Mouse (Mus musculus): ENCODE results near the gene Rbfox3.

Gene Rbfox3

GRCm38 (mm10) chr11:118481231-118481630 lies 430.2 kb downstream of the Rbfox3 start:
- DNase-seq (ENCODE audit: low spot score in 2 of 2), result no peak

- no peak for DNase-seq (ENCODE audit: low spot score in 2 of 2)
These were observed 431.6 kb downstream of the Rbfox3 start for GRCm38 (mm10) chr11:118479776-118480175.

GRCm38 (mm10) chr11:118476396-118477373 lies 434.7 kb downstream of the Rbfox3 start, which contains the start of gene Engase:
Gene Engase, plus strand, starts transcription at chr11:118476829.
- DNase-seq (ENCODE audit: low spot score in 2 of 2), result peak; percentile 93 to 98

GRCm38 (mm10) chr11:118475496-118476083 lies 435.8 kb downstream of the Rbfox3 start:
- DNase-seq (ENCODE audit: low spot score in 2 of 2), result no peak

- DNase-seq (ENCODE audit: low spot score in 2 of 2), result no peak
These were observed 437.4 kb downstream of the Rbfox3 start for GRCm38 (mm10) chr11:118473842-118474500.

GRCm38 (mm10) chr11:118473161-118473560 lies 438.2 kb downstream of the Rbfox3 start:
- no peak for DNase-seq (ENCODE audit: low spot score in 2 of 2)

GRCm38 (mm10) chr11:118471676-118472075 lies 439.7 kb downstream of the Rbfox3 start:
- no peak for DNase-seq (ENCODE audit: low spot score in 2 of 2)

GRCm38 (mm10) chr11:118470234-118470966 lies 441.0 kb downstream of the Rbfox3 start:
- no peak for DNase-seq (ENCODE audit: low spot score in 2 of 2)

GRCm38 (mm10) chr11:118469509-118470160 lies 441.8 kb downstream of the Rbfox3 start:
- DNase-seq (ENCODE audit: low spot score in 2 of 2), result no peak

GRCm38 (mm10) chr11:118467441-118468035 lies 443.9 kb downstream of the Rbfox3 start:
- no peak for DNase-seq (ENCODE audit: low spot score in 2 of 2)

GRCm38 (mm10) chr11:118460280-118460679 lies 451.1 kb downstream of the Rbfox3 start:
- no peak for DNase-seq (ENCODE audit: low spot score in 2 of 2)

- no peak for DNase-seq (ENCODE audit: low spot score in 2 of 2)
These were observed 451.9 kb downstream of the Rbfox3 start for GRCm38 (mm10) chr11:118459536-118459935.

GRCm38 (mm10) chr11:118459051-118459450 lies 452.3 kb downstream of the Rbfox3 start:
- DNase-seq (ENCODE audit: low spot score in 2 of 2), result peak in 1 of 2 experiments; percentile 44

GRCm38 (mm10) chr11:118456937-118457336 lies 454.5 kb downstream of the Rbfox3 start:
- DNase-seq (ENCODE audit: low spot score in 2 of 2), result peak; percentile 66 to 77

- DNase-seq (ENCODE audit: low spot score in 2 of 2), result no peak
These were observed 455.6 kb downstream of the Rbfox3 start for GRCm38 (mm10) chr11:118455788-118456187.

- no peak for DNase-seq (ENCODE audit: low spot score in 2 of 2)
These were observed 457.3 kb downstream of the Rbfox3 start for GRCm38 (mm10) chr11:118453886-118454671.

- no peak for DNase-seq (ENCODE audit: low spot score in 2 of 2)
These were observed 458.4 kb downstream of the Rbfox3 start for GRCm38 (mm10) chr11:118452955-118453354.

- DNase-seq (ENCODE audit: low spot score in 2 of 2), result no peak
These were observed 460.2 kb downstream of the Rbfox3 start for GRCm38 (mm10) chr11:118451211-118451610.

- no peak for DNase-seq (ENCODE audit: low spot score in 2 of 2)
These were observed 463.0 kb downstream of the Rbfox3 start for GRCm38 (mm10) chr11:118448385-118448784.

- no peak for DNase-seq (ENCODE audit: low spot score in 2 of 2)
These were observed 464.1 kb downstream of the Rbfox3 start for GRCm38 (mm10) chr11:118447346-118447745.

All from left cerebral cortex, adult 9 months (tissue).